Mouse (Mus musculus): ENCODE measurements around the gene Nr0b2. TPM values are rescaled to one million over a fixed set of nuclear protein-coding genes. Genes with fewer than 3 reads are reported as not detected.
"Not testable (repeated sequence)": the region's sequence is repeated elsewhere in the genome, so short reads cannot be mapped to it uniquely, and the experiment has no call there.

Gene Nr0b2
- not detected in 2 replicates for polyA plus RNA-seq (2015; fragmentation: Nextera tagmentation; extraction: Ambion mirVana)

DNA sequence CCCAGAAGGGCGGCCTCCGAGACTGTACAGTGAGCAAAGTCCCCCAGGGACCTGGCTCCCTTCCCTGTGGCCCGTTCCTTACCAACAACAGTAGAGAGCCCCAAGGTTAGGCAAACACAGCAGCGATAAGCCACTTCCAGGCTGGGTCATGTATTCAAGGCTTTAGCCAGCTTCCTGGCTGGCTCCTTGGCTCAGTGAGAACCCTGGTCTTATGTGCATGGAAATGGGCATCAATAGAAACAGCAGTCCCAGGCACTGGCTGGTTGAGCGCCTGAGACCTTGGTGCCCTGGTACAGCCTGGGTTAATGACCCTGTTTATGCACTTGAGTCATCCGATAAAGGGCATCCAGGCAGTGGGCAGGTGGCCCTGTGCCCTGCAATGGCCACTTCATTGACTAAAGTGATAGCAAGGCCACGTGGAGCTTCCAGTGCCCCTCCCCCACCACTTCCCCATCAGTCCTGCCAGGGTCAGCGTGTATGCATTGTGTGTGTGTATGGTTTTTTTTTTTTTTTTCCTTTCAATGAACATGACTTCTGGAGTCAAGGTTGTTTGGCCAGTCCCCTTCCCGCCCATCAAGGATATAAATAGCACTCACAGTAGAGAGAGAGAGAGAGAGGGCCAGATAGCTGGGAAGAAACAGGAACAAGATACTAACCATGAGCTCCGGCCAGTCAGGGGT lies at the start of gene Nr0b2:
Gene Nr0b2, plus strand, starts transcription at position 609 of the 680 bp plus-strand sequence.
- Histone ChIP-seq H3K4me2 (ENCODE audit: low read length) (no peak within 1 kb of the TSS), H3K4me1 (ENCODE audit: control insufficient read depth, insufficient read depth, low read length) (no peaks in the 10 kb centered on the region), H3K27ac (ENCODE audit: low read length) (no peak within 1 kb of the TSS), H3K9me3 (replicated peaks; ENCODE audit: control insufficient read depth, low read length, poor library complexity, severe bottlenecking) (no peaks in the 10 kb centered on the region), H3K9ac (ENCODE audit: low read depth, low read length) (no peak within 1 kb of the TSS), H3K4me3 (ENCODE audit: low read depth, low read length) (no peak within 1 kb of the TSS), H3K36me3 (ENCODE audit: control insufficient read depth, insufficient read depth, low read length) (no peaks in the 10 kb centered on the region), H3K27me3 (ENCODE audit: control insufficient read depth, insufficient read depth, low read depth, low read length) (0 out of 2 replicates have a peak, but pooled peaks cover 2% of the 10 kb centered on the region)
- WGBS = 80% methylated on average over 10 of the region's 10 CpGs
- ATAC-seq = no peak

GRCm38 (mm10) chr4:133504300-133504699 lies 48.9 kb upstream of the Nr0b2 start:
- ATAC-seq = no peak
- H3K4me1 ChIP-seq (ENCODE audit: control insufficient read depth, insufficient read depth, low read length) = no peaks in the 10 kb centered on the region
- WGBS = 51% methylated on average over 5 of the region's 5 CpGs
- H3K9me3 ChIP-seq (replicated peaks; ENCODE audit: control insufficient read depth, low read length, poor library complexity, severe bottlenecking) = no peaks in the 10 kb centered on the region
- peaks cover 16% of the 10 kb centered on the region for H3K27me3 ChIP-seq (ENCODE audit: control insufficient read depth, insufficient read depth, low read depth, low read length)
- H3K4me2 ChIP-seq (ENCODE audit: low read length) = no peak overlapping the region
- no peak overlapping the region for H3K9ac ChIP-seq (ENCODE audit: low read depth, low read length)
- H3K4me3 ChIP-seq (ENCODE audit: low read depth, low read length) = no peak overlapping the region
- H3K27ac ChIP-seq (ENCODE audit: low read length) = no peak overlapping the region
- no peaks in the 10 kb centered on the region for H3K36me3 ChIP-seq (ENCODE audit: control insufficient read depth, insufficient read depth, low read length)

- Histone ChIP-seq H3K9me3 (replicated peaks; ENCODE audit: control insufficient read depth, low read length, poor library complexity, severe bottlenecking) (no peaks in the 10 kb centered on the region), H3K9ac (ENCODE audit: low read depth, low read length) (no peak overlapping the region), H3K4me3 (ENCODE audit: low read depth, low read length) (no peak overlapping the region), H3K27me3 (ENCODE audit: control insufficient read depth, insufficient read depth, low read depth, low read length) (peaks cover 10% of the 10 kb centered on the region), H3K27ac (ENCODE audit: low read length) (no peak overlapping the region), H3K36me3 (ENCODE audit: control insufficient read depth, insufficient read depth, low read length) (no peaks in the 10 kb centered on the region), H3K4me2 (ENCODE audit: low read length) (no peak overlapping the region), H3K4me1 (ENCODE audit: control insufficient read depth, insufficient read depth, low read length) (no peaks in the 10 kb centered on the region)
- ATAC-seq = no peak
- 67% methylated on average over 9 of the region's 9 CpGs for WGBS
Measured at GRCm38 (mm10) chr4:133504755-133505485, 48.3 kb upstream of the Nr0b2 start.

DNA sequence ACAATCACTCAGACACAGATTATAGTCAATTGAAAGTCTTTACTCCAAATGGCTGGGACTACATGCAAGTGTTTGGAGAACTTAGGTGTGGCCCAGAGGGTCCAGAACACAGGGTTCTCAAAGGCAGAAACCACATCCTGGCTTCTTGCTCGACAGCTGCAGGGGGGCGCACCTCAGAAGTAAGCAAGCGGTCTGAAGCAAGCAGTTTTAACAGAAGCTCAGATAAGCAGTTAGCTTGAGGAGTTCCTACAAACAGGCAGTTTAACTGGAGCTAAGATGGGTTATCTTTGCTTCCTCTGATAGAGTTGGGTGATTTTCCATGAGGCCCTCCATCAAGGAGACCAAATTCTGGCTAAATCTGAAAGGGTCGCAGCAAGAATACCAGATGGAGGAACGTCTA lies 46.6 kb upstream of the Nr0b2 start:
- no peaks in the 10 kb centered on the region for H3K4me1 ChIP-seq (ENCODE audit: control insufficient read depth, insufficient read depth, low read length)
- no peak overlapping the region for H3K4me3 ChIP-seq (ENCODE audit: low read depth, low read length)
- H3K36me3 ChIP-seq (ENCODE audit: control insufficient read depth, insufficient read depth, low read length) = no peaks in the 10 kb centered on the region
- no peaks in the 10 kb centered on the region; the same call in 1 of the 2 replicates for H3K27me3 ChIP-seq (ENCODE audit: control insufficient read depth, insufficient read depth, low read depth, low read length)
- H3K9ac ChIP-seq (ENCODE audit: low read depth, low read length) = no peak overlapping the region
- H3K4me2 ChIP-seq (ENCODE audit: low read length) = no peak overlapping the region
- WGBS = 75% methylated on average over 5 of the region's 5 CpGs
- no peaks in the 10 kb centered on the region for H3K9me3 ChIP-seq (replicated peaks; ENCODE audit: control insufficient read depth, low read length, poor library complexity, severe bottlenecking)
- no peak overlapping the region for H3K27ac ChIP-seq (ENCODE audit: low read length)
- ATAC-seq = no peak

DNA sequence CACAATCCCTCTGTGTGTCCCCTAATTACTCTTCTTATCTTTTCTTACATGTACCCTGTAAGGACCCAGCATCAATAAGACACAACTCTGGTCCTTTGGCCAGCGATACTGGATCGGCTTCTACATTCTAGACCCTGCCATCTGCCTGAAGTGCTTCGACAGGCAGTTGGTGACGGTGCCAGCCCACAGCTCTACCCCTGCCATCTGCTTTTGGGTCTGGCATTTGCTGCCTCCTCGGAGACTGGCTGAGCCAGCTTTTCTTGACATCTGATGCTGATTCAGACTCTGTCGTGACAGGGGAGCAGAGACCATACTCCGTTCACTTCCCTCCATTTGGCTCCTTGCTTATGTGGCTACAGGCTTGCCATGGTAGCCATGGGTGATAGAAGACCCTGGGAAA lies 44.2 kb upstream of the Nr0b2 start:
- Histone ChIP-seq H3K4me3 (ENCODE audit: low read depth, low read length) (no peak overlapping the region), H3K4me1 (ENCODE audit: control insufficient read depth, insufficient read depth, low read length) (no peaks in the 10 kb centered on the region), H3K36me3 (ENCODE audit: control insufficient read depth, insufficient read depth, low read length) (no peaks in the 10 kb centered on the region), H3K27ac (ENCODE audit: low read length) (no peak overlapping the region), H3K9ac (ENCODE audit: low read depth, low read length) (no peak overlapping the region), H3K4me2 (ENCODE audit: low read length) (no peak overlapping the region), H3K27me3 (ENCODE audit: control insufficient read depth, insufficient read depth, low read depth, low read length) (no peaks in the 10 kb centered on the region), H3K9me3 (replicated peaks; ENCODE audit: control insufficient read depth, low read length, poor library complexity, severe bottlenecking) (no peaks in the 10 kb centered on the region)
- ATAC-seq = no peak
- WGBS = 73% methylated on average over 7 of the region's 7 CpGs

GRCm38 (mm10) chr4:133511050-133511449 lies 42.1 kb upstream of the Nr0b2 start:
- Histone ChIP-seq H3K36me3 (ENCODE audit: control insufficient read depth, insufficient read depth, low read length) (no peaks in the 10 kb centered on the region), H3K9me3 (replicated peaks; ENCODE audit: control insufficient read depth, low read length, poor library complexity, severe bottlenecking) (no peaks in the 10 kb centered on the region), H3K4me2 (ENCODE audit: low read length) (no peak overlapping the region), H3K4me3 (ENCODE audit: low read depth, low read length) (no peak overlapping the region), H3K27ac (ENCODE audit: low read length) (no peak overlapping the region), H3K27me3 (ENCODE audit: control insufficient read depth, insufficient read depth, low read depth, low read length) (no peaks in the 10 kb centered on the region; the same call in 1 of the 2 replicates), H3K9ac (ENCODE audit: low read depth, low read length) (no peak overlapping the region), H3K4me1 (ENCODE audit: control insufficient read depth, insufficient read depth, low read length) (no peaks in the 10 kb centered on the region)
- ATAC-seq = no peak
- 86% methylated on average over 5 of the region's 5 CpGs for WGBS

DNA sequence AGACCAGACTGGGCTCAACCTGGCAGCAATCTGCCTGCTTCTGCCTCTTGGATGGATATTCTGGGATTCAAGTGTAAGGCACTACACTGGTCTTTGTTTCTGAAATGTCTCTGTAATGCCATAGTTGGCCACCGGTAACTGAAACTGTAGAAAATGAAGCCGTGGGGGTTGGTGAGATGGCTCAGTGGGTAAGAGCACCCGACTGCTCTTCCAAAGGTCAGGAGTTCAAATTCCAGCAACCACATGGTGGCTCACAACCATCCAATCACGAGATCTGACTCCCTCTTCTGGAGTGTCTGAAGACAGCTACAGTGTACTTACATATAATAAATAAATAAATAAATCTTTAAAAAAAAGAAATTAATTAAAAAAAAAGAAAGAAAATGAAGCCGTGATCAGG lies 40.7 kb upstream of the Nr0b2 start:
- H3K36me3 ChIP-seq (ENCODE audit: control insufficient read depth, insufficient read depth, low read length); H3K27me3 ChIP-seq (ENCODE audit: control insufficient read depth, insufficient read depth, low read depth, low read length); ATAC-seq; H3K9me3 ChIP-seq (replicated peaks; ENCODE audit: control insufficient read depth, low read length, poor library complexity, severe bottlenecking); H3K4me1 ChIP-seq (ENCODE audit: control insufficient read depth, insufficient read depth, low read length); H3K27ac ChIP-seq (ENCODE audit: low read length); H3K9ac ChIP-seq (ENCODE audit: low read depth, low read length); H3K4me2 ChIP-seq (ENCODE audit: low read length); H3K4me3 ChIP-seq (ENCODE audit: low read depth, low read length): not testable (repeated sequence)
- whole genome bisulfite sequencing = 64% methylated on average over 4 of the region's 5 CpGs

GRCm38 (mm10) chr4:133512972-133513371 lies 40.2 kb upstream of the Nr0b2 start:
- H3K36me3 ChIP-seq (ENCODE audit: control insufficient read depth, insufficient read depth, low read length) = no peaks in the 10 kb centered on the region
- H3K9me3 ChIP-seq (replicated peaks; ENCODE audit: control insufficient read depth, low read length, poor library complexity, severe bottlenecking) = no peaks in the 10 kb centered on the region
- H3K27ac ChIP-seq (ENCODE audit: low read length) = no peak overlapping the region
- H3K4me3 ChIP-seq (ENCODE audit: low read depth, low read length) = no peak overlapping the region
- H3K4me1 ChIP-seq (ENCODE audit: control insufficient read depth, insufficient read depth, low read length) = no peaks in the 10 kb centered on the region
- 17% methylated on average over 8 of the region's 8 CpGs for WGBS
- H3K27me3 ChIP-seq (ENCODE audit: control insufficient read depth, insufficient read depth, low read depth, low read length) = peaks cover 8% of the 10 kb centered on the region
- no peak overlapping the region for H3K4me2 ChIP-seq (ENCODE audit: low read length)
- peak; percentile 32; the same call in 1 of the 2 replicates for ATAC-seq
- no peak overlapping the region for H3K9ac ChIP-seq (ENCODE audit: low read depth, low read length)

Measured in midbrain, embryonic 16.5 days (tissue).